Mouse (Mus musculus) thymus, postnatal 4 days (tissue): ENCODE results near the gene Map4k3.
"Not testable (repeated sequence)": the region's sequence is repeated elsewhere in the genome, so short reads cannot be mapped to it uniquely, and the experiment has no call there.

Experiments
- DNase-seq: peaks from one replicate; pipeline ENCODE4 v3.0.0; 2021

Gene Map4k3

GRCm38 (mm10) chr17:80621691-80622090, 106.6 kb downstream of the Map4k3 start:
- DNase-seq = no peak

- peak; percentile 80 for DNase-seq
Measured at GRCm38 (mm10) chr17:80620786-80621423, 107.4 kb downstream of the Map4k3 start.

- no peak for DNase-seq
Measured at GRCm38 (mm10) chr17:80619556-80619955, 108.7 kb downstream of the Map4k3 start.

GRCm38 (mm10) chr17:80618890-80619289, 109.4 kb downstream of the Map4k3 start:
- no peak for DNase-seq

- DNase-seq = no peak
Measured at GRCm38 (mm10) chr17:80603806-80604205, 124.5 kb downstream of the Map4k3 start.

GRCm38 (mm10) chr17:80603079-80603625, 125.1 kb downstream of the Map4k3 start:
- no peak for DNase-seq

- DNase-seq = peak; percentile 64
Measured at GRCm38 (mm10) chr17:80601371-80601770, 126.9 kb downstream of the Map4k3 start.

GRCm38 (mm10) chr17:80583051-80583450, 145.2 kb downstream of the Map4k3 start:
- DNase-seq = no peak

- no peak for DNase-seq
Measured at GRCm38 (mm10) chr17:80579901-80580300, 148.4 kb downstream of the Map4k3 start.

- DNase-seq = no peak
Measured at GRCm38 (mm10) chr17:80579089-80579488, 149.2 kb downstream of the Map4k3 start.

GRCm38 (mm10) chr17:80578041-80578440, 150.2 kb downstream of the Map4k3 start:
- no peak for DNase-seq

GRCm38 (mm10) chr17:80577639-80578038, 150.6 kb downstream of the Map4k3 start, which contains the start of gene Cdkl4:
Gene Cdkl4, minus strand, starts transcription at chr17:80577813.
- DNase-seq = no peak

- peak; percentile 71 for DNase-seq
Measured at GRCm38 (mm10) chr17:80577214-80577613, 151.1 kb downstream of the Map4k3 start.

GRCm38 (mm10) chr17:80575008-80575407, 153.3 kb downstream of the Map4k3 start:
- no peak for DNase-seq

GRCm38 (mm10) chr17:80574471-80574965, 153.8 kb downstream of the Map4k3 start:
- DNase-seq = no peak

- no peak for DNase-seq
Measured at GRCm38 (mm10) chr17:80572187-80572935, 155.9 kb downstream of the Map4k3 start.

GRCm38 (mm10) chr17:80571460-80571859, 156.8 kb downstream of the Map4k3 start:
- DNase-seq = no peak

GRCm38 (mm10) chr17:80569718-80570117, 158.6 kb downstream of the Map4k3 start:
- not testable (repeated sequence) for DNase-seq

GRCm38 (mm10) chr17:80568842-80569601, 159.3 kb downstream of the Map4k3 start:
- no peak for DNase-seq

GRCm38 (mm10) chr17:80568441-80568840, 159.8 kb downstream of the Map4k3 start:
- DNase-seq = no peak

- DNase-seq = peak; percentile 53
Measured at GRCm38 (mm10) chr17:80564611-80564924, 163.7 kb downstream of the Map4k3 start.

GRCm38 (mm10) chr17:80563762-80564610, 164.3 kb downstream of the Map4k3 start:
- DNase-seq = peak; percentile 44
